Mouse (Mus musculus): ENCODE measurements around the gene Gm44511. TPM values are rescaled to one million over a fixed set of nuclear protein-coding genes. Genes with fewer than 3 reads are reported as not detected.
"Not testable (repeated sequence)": the region's sequence is repeated elsewhere in the genome, so short reads cannot be mapped to it uniquely, and the experiment has no call there.

The Gm44511 gene
- polyA plus RNA-seq, 1 experiment from 2014 or later: not detected

GRCm38 (mm10) chr6:128799144-128799895 lies 26.8 kb downstream of the Gm44511 start:
- DNase-seq (peak; percentile 94), ATAC-seq (peak; percentile 73)
- not testable (repeated sequence) for H3K27me3 ChIP-seq (ENCODE audit: insufficient read depth, low read length); H3K9me3 ChIP-seq (ENCODE audit: low read length); H3K36me3 ChIP-seq (replicated peaks; ENCODE audit: insufficient read depth, low read length)
- under 1% methylated on average over 49 of the region's 49 CpGs for WGBS (ENCODE audit: insufficient replicate concordance)
- peak overlapping the region; percentile 92 for H3K27ac ChIP-seq (ENCODE audit: low read depth)
- TF ChIP-seq CTCF (IDR thresholded peaks at IDR 0.05; ENCODE audit: low read depth): peak; percentile 90
- H3K9ac ChIP-seq (replicated peaks): peak overlapping the region; percentile 74
- peaks cover 15% of the 10 kb centered on the region for H3K4me1 ChIP-seq (ENCODE audit: insufficient read depth)
- peak overlapping the region; percentile 67 for H3K4me3 ChIP-seq (ENCODE audit: low read depth, low read length)
- H3K4me2 ChIP-seq (ENCODE audit: low read depth, low read length): peak overlapping the region; percentile 74

GRCm38 (mm10) chr6:128798772-128799143 lies 27.4 kb downstream of the Gm44511 start:
- DNase-seq (peak; percentile 86), ATAC-seq (peak; percentile 48)
- under 1% methylated on average over 20 of the region's 20 CpGs for WGBS (ENCODE audit: insufficient replicate concordance)
- H3K4me2 ChIP-seq (ENCODE audit: low read depth, low read length): peak overlapping the region; percentile 74
- H3K9ac ChIP-seq (replicated peaks): peak overlapping the region; percentile 74
- H3K36me3 ChIP-seq (replicated peaks; ENCODE audit: insufficient read depth, low read length); H3K27me3 ChIP-seq (ENCODE audit: insufficient read depth, low read length); H3K9me3 ChIP-seq (ENCODE audit: low read length): not testable (repeated sequence)
- H3K4me1 ChIP-seq (ENCODE audit: insufficient read depth): peaks cover 17% of the 10 kb centered on the region
- H3K4me3 ChIP-seq (ENCODE audit: low read depth, low read length): peak overlapping the region; percentile 67
- H3K27ac ChIP-seq (ENCODE audit: low read depth): peak overlapping the region; percentile 92

- H3K27ac ChIP-seq (ENCODE audit: low read depth): 0 out of 2 replicates have a peak overlapping the region, but pooled peaks have one; percentile 39
- TF ChIP-seq CTCF (IDR thresholded peaks at IDR 0.05; ENCODE audit: low read depth): no peak
- no peak for TF ChIP-seq EP300 (IDR thresholded peaks at IDR 0.05; ENCODE audit: low read depth)
- H3K4me3 ChIP-seq (ENCODE audit: low read depth, low read length): peak overlapping the region; percentile 67
- WGBS (ENCODE audit: insufficient replicate concordance): 27% methylated on average over 15 of the region's 15 CpGs
- no peaks in the 10 kb centered on the region for H3K9me3 ChIP-seq (ENCODE audit: low read length)
- DNase-seq (peak; percentile 34), ATAC-seq (no peak)
- peaks cover 19% of the 10 kb centered on the region for H3K4me1 ChIP-seq (ENCODE audit: insufficient read depth)
- H3K36me3 ChIP-seq (replicated peaks; ENCODE audit: insufficient read depth, low read length): no peaks in the 10 kb centered on the region
- H3K9ac ChIP-seq (replicated peaks): no peak overlapping the region
- H3K27me3 ChIP-seq (ENCODE audit: insufficient read depth, low read length): no peaks in the 10 kb centered on the region
- H3K4me2 ChIP-seq (ENCODE audit: low read depth, low read length): peak overlapping the region; percentile 74
Observed at GRCm38 (mm10) chr6:128797936-128798771, 28.0 kb downstream of the Gm44511 start.

- TF ChIP-seq CTCF (IDR thresholded peaks at IDR 0.05; ENCODE audit: low read depth) (no peak), EP300 (IDR thresholded peaks at IDR 0.05; ENCODE audit: low read depth) (no peak)
- Histone ChIP-seq H3K4me3 (ENCODE audit: low read depth, low read length) (no peak overlapping the region), H3K27ac (ENCODE audit: low read depth) (no peak overlapping the region), H3K4me1 (ENCODE audit: insufficient read depth) (peaks cover 15% of the 10 kb centered on the region), H3K36me3 (replicated peaks; ENCODE audit: insufficient read depth, low read length) (no peaks in the 10 kb centered on the region), H3K9me3 (ENCODE audit: low read length) (no peaks in the 10 kb centered on the region), H3K27me3 (ENCODE audit: insufficient read depth, low read length) (no peaks in the 10 kb centered on the region), H3K4me2 (ENCODE audit: low read depth, low read length) (peak overlapping the region; percentile 74; the same call in 1 of the 2 replicates), H3K9ac (replicated peaks) (no peak overlapping the region)
- 63% methylated on average over 12 of the region's 12 CpGs for WGBS (ENCODE audit: insufficient replicate concordance)
- DNase-seq: no peak
- ATAC-seq: no peak
Observed at GRCm38 (mm10) chr6:128797185-128797905, 28.8 kb downstream of the Gm44511 start.

- Histone ChIP-seq H3K4me2 (ENCODE audit: low read depth, low read length) (no peak overlapping the region), H3K4me1 (ENCODE audit: insufficient read depth) (peaks cover 15% of the 10 kb centered on the region), H3K4me3 (ENCODE audit: low read depth, low read length) (no peak overlapping the region), H3K36me3 (replicated peaks; ENCODE audit: insufficient read depth, low read length) (no peaks in the 10 kb centered on the region), H3K27ac (ENCODE audit: low read depth) (peak overlapping the region; percentile 34; the same call in 1 of the 2 replicates), H3K9me3 (ENCODE audit: low read length) (no peaks in the 10 kb centered on the region), H3K9ac (replicated peaks) (no peak overlapping the region), H3K27me3 (ENCODE audit: insufficient read depth, low read length) (no peaks in the 10 kb centered on the region)
- WGBS (ENCODE audit: insufficient replicate concordance): 38% methylated on average over 8 of the region's 8 CpGs
- DNase-seq: no peak
- TF ChIP-seq CTCF (IDR thresholded peaks at IDR 0.05; ENCODE audit: low read depth): no peak
- peak; percentile 36; the same call in 1 of the 2 replicates for TF ChIP-seq EP300 (IDR thresholded peaks at IDR 0.05; ENCODE audit: low read depth)
- ATAC-seq: no peak
Observed at GRCm38 (mm10) chr6:128796321-128796955, 29.7 kb downstream of the Gm44511 start.

Data from liver, postnatal 0 days (tissue).